ENCODE assay signal across 9 mouse cellular contexts in genomic region chr7:66842021-66842420, GRCm38 (mm10). TPM values are rescaled to one million over a fixed set of nuclear protein-coding genes. Genes with fewer than 3 reads are reported as not detected.
DNase-seq lines count a peak whose midpoint lies in the region; ATAC-seq and TF ChIP-seq lines count a peak whose summit lies in the region.
"Had no signal": no experiment of that assay in that cellular context is flagged by ENCODE, and none has a peak within 500 bp of the region (broad histone marks: within the 10 kb centered on the region; RNA-seq: fewer than 3 reads in every experiment).

No protein-coding gene starts in this region.

- no peaks in the 10 kb centered on the region for H3K9me3 ChIP-seq in MEL (replicated peaks; ENCODE audit: insufficient read depth, low read length)
- no peaks in the 10 kb centered on the region for H3K9me3 ChIP-seq in lung, embryonic 14.5 days (ENCODE audit: low read depth, low read length)
- H3K9me3 ChIP-seq: liver, embryonic 13.5 days had no signal

- H3K4me2 ChIP-seq in lung, embryonic 14.5 days: peak overlapping the region; percentile 99
- H3K4me2 ChIP-seq: liver, embryonic 13.5 days had no signal

- no peaks in the 10 kb centered on the region for H3K36me3 ChIP-seq in MEL (ENCODE audit: control insufficient read depth in 1 of 2, insufficient read depth in 2 of 2, low read length in 2 of 2)
- no peaks in the 10 kb centered on the region for H3K36me3 ChIP-seq in lung, embryonic 14.5 days (ENCODE audit: insufficient read depth)
- H3K36me3 ChIP-seq: liver, embryonic 13.5 days had no signal

- peak; percentile 51 to 71 (median 60) for TF ChIP-seq CTCF in MEL (IDR thresholded peaks at IDR 0.05 in 2 of 3, conservative IDR thresholded peaks at IDR 0.05 in 1 of 3; ENCODE audit: control insufficient read depth in 1 of 3, insufficient read depth in 1 of 3, low read depth in 2 of 3, low read length in 3 of 3, poor library complexity in 1 of 3, severe bottlenecking in 1 of 3)
- peak; percentile 83 for TF ChIP-seq CTCF in lung, embryonic 14.5 days (IDR thresholded peaks at IDR 0.05; ENCODE audit: low read depth)

- H3K27ac ChIP-seq in MEL (ENCODE audit: control insufficient read depth, low read depth, low read length): no peak overlapping the region
- peak overlapping the region; percentile 69 for H3K27ac ChIP-seq in lung, embryonic 14.5 days (ENCODE audit: low read depth)
- H3K27ac ChIP-seq: liver, embryonic 13.5 days had no signal

- H3K4me1 ChIP-seq in MEL (ENCODE audit: control insufficient read depth in 1 of 2, insufficient read depth in 2 of 2, low read length in 2 of 2): peaks cover 0 to 4% of the 10 kb centered on the region in 2 experiments; a peak in 1 of 4 replicates
- peaks cover 17% of the 10 kb centered on the region for H3K4me1 ChIP-seq in lung, embryonic 14.5 days (ENCODE audit: insufficient read depth)

- 23% methylated on average over 10 of the region's 10 CpGs for WGBS in lung, embryonic 14.5 days

- TF ChIP-seq POLR2A in MEL (IDR thresholded peaks at IDR 0.05; ENCODE audit: control insufficient read depth in 1 of 2, insufficient read depth in 1 of 2, low read depth in 1 of 2, low read length in 2 of 2, poor library complexity in 1 of 2): no peak

- no peak overlapping the region for H3K4me3 ChIP-seq in MEL (ENCODE audit: control insufficient read depth in 1 of 2, insufficient read depth in 1 of 2, low read depth in 2 of 2, low read length in 2 of 2)
- no peak overlapping the region for H3K4me3 ChIP-seq in lung, embryonic 14.5 days (ENCODE audit: low read depth, low read length)
- H3K4me3 ChIP-seq: liver, embryonic 13.5 days had no signal

- no peaks in the 10 kb centered on the region for H3K27me3 ChIP-seq in MEL (ENCODE audit: control insufficient read depth in 1 of 2, insufficient read depth in 2 of 2, low read length in 2 of 2)
- H3K27me3 ChIP-seq in lung, embryonic 14.5 days (ENCODE audit: insufficient read depth, low read length): no peaks in the 10 kb centered on the region

- TF ChIP-seq EP300 in MEL (IDR thresholded peaks at IDR 0.05; ENCODE audit: low read depth in 1 of 2, low read length in 2 of 2): no peak

- peak; percentile 55 for TF ChIP-seq RAD21 in MEL (IDR thresholded peaks at IDR 0.05; ENCODE audit: low read depth, low read length)

- DNase-seq in A20 (ENCODE audit: low read depth, low spot score): peak; percentile 26
- peak; percentile 51 for DNase-seq in MEL (ENCODE audit: low read depth, low spot score)
- peak; percentile 83 to 89 for DNase-seq in cerebellum, postnatal 10 days
- DNase-seq in gastrocnemius, postnatal 14 days: peak; percentile 76
- peak; percentile 88 for DNase-seq in layer of hippocampus, adult 11-12 months (ENCODE audit: low spot score)
- peak; percentile 96 for DNase-seq in lung, embryonic 14.5 days
- peak; percentile 85 for DNase-seq in right cerebral cortex, postnatal 25 days
- DNase-seq: liver, embryonic 13.5 days had no signal

- peak; percentile 12; the same call in 1 of the 2 replicates for ATAC-seq in lung, embryonic 14.5 days (ENCODE audit: insufficient read depth)
- ATAC-seq in megakaryocyte, adult 5-6 weeks (ENCODE audit: poor library complexity, severe bottlenecking): no peak

- intact Hi-C loops in gastrocnemius, postnatal 14 days (cut with DNase I; ENCODE audit: low total_unique reads): no loop called here

- no peak overlapping the region for H3K9ac ChIP-seq in MEL (ENCODE audit: control insufficient read depth, low read depth, low read length, poor library complexity, severe bottlenecking)
- no peak overlapping the region for H3K9ac ChIP-seq in lung, embryonic 14.5 days
- H3K9ac ChIP-seq: liver, embryonic 13.5 days had no signal

- no peaks in the 10 kb centered on the region for H3K79me2 ChIP-seq in MEL (ENCODE audit: control insufficient read depth, insufficient read depth, low read length, poor library complexity)

TF ChIP-seq in MEL, 35 proteins besides CTCF, POLR2A, EP300 and RAD21:
- no peak for TF ChIP-seq POLR2AphosphoS5 (IDR thresholded peaks at IDR 0.05; ENCODE audit: borderline replicate concordance, low read depth, low read length)
- TF ChIP-seq USF1 (IDR thresholded peaks at IDR 0.05; ENCODE audit: low read depth, low read length): no peak
- TF ChIP-seq ZMIZ1 (IDR thresholded peaks at IDR 0.05; ENCODE audit: low read depth, low read length): no peak
- TF ChIP-seq SMC3 (IDR thresholded peaks at IDR 0.05; ENCODE audit: low read depth, low read length): peak; percentile 69
- TF ChIP-seq MEF2A (IDR thresholded peaks at IDR 0.05; ENCODE audit: extremely low read depth, insufficient replicate concordance, low read depth, low read length, poor library complexity, severe bottlenecking): no peak
- TF ChIP-seq ZNF384 (IDR thresholded peaks at IDR 0.05; ENCODE audit: low read depth, low read length): no peak
- no peak for TF ChIP-seq MYC (IDR thresholded peaks at IDR 0.05; ENCODE audit: low read depth, low read length)
- no peak for TF ChIP-seq CHD1 (IDR thresholded peaks at IDR 0.05; ENCODE audit: low read depth, low read length)
- TF ChIP-seq ZC3H11A (IDR thresholded peaks at IDR 0.05; ENCODE audit: low read depth, low read length): peak; percentile 56
- no peak for TF ChIP-seq CHD2 (IDR thresholded peaks at IDR 0.05; ENCODE audit: low read length)
- TF ChIP-seq USF2 (IDR thresholded peaks at IDR 0.05; ENCODE audit: borderline replicate concordance in 1 of 2, insufficient read depth in 1 of 2, low read depth in 1 of 2, low read length in 2 of 2): no peak

RNA-seq across cellular contexts. Expression of gene Adamts17, which starts 2.5 kb away (rescaled TPM):
- 0.16 and 0.42 TPM in 2 replicates for total RNA-seq in MEL (2012; rRNA removed)
- polyA plus RNA-seq in MEL (2012; ENCODE audit: insufficient read depth in 1 of 2, insufficient read length in 2 of 2, low read depth in 1 of 2, low replicate concordance in 2 of 2, missing spikeins in 1 of 2): under 1 TPM in 1 of 2 experiments, not detected in 1; 0.33 TPM
- total RNA-seq in gastrocnemius, postnatal 14 days (2021): 10 to 100 TPM in 1 of 2 experiments, 1 to 10 TPM in 1; 5.5 to 10.6 TPM
- 10.5 and 11.6 TPM in 2 replicates for polyA plus RNA-seq in lung, embryonic 14.5 days (2014; fragmentation: Nextera tagmentation; extraction: Ambion mirVana)
- total RNA-seq in megakaryocyte, adult 5-6 weeks (2015): not detected in 2 replicates
- 0.07 TPM in 1 of 2 replicates, not detected in the other for total RNA-seq in megakaryocyte, adult 5-6 weeks (2017)

Comparison
In these comparisons a context has a peak if more than half of its experiments do, and no peak if none do; other contexts are left out.
1. DNase-seq: peak in every context shown above with its lines; median percentile 96 in lung, embryonic 14.5 days; 88 in layer of hippocampus, adult 11-12 months; 86 in cerebellum, postnatal 10 days; 85 in right cerebral cortex, postnatal 25 days; 76 in gastrocnemius, postnatal 14 days; 51 in MEL; 26 in A20.